Mouse (Mus musculus) hindbrain, embryonic 11.5 days (tissue): ENCODE results near the gene Morc3. TPM values are rescaled to one million over a fixed set of nuclear protein-coding genes. Genes with fewer than 3 reads are reported as not detected.

Experiments used
- ATAC-seq: fragments of 200-750 bp; cut with Nextera tagmentation; 2 replicates; pipeline ENCODE4 v1.8.0; 2017; ENCODE audit warnings: mild to moderate bottlenecking, moderate TSS enrichment, moderate library complexity; ENCODE audit not compliant: low FRiP score
- DNase-seq: peaks from one replicate; pipeline ENCODE4 v3.0.0-alpha.2; 2015; ENCODE audit warnings: low spot score
- H3K27ac ChIP-seq: fragments of 300-500 bp; sonication (generic); 2 replicates; pipeline ENCODE4 v1.5.1; 2014; ENCODE audit warnings: mild to moderate bottlenecking, low read depth, low read length
- H3K27me3 ChIP-seq: fragments of 300-500 bp; sonication (generic); 2 replicates; pipeline ENCODE4 v1.6.1; 2014; ENCODE audit warnings: mild to moderate bottlenecking, low read length, moderate library complexity, mixed read lengths; ENCODE audit not compliant: control insufficient read depth, insufficient read depth
- H3K36me3 ChIP-seq: fragments of 300-500 bp; sonication (generic); 2 replicates; pipeline ENCODE4 v1.6.1; 2014; ENCODE audit warnings: mild to moderate bottlenecking, low read length, moderate library complexity, mixed read lengths; ENCODE audit not compliant: control insufficient read depth, insufficient read depth
- H3K4me1 ChIP-seq: fragments of 300-500 bp; sonication (generic); replicated peaks from 2 replicates; pipeline ENCODE4 v1.6.1; 2014; ENCODE audit warnings: low read length, mixed read lengths; ENCODE audit not compliant: control insufficient read depth, insufficient read depth
- H3K4me2 ChIP-seq: fragments of 300-500 bp; sonication (generic); replicated peaks from 2 replicates; pipeline ENCODE4 v1.6.1; 2014; ENCODE audit warnings: mild to moderate bottlenecking, low read depth, low read length
- H3K4me3 ChIP-seq: fragments of 300-500 bp; sonication (generic); 2 replicates; pipeline ENCODE4 v1.5.1; 2014; ENCODE audit warnings: low read depth, low read length
- H3K9ac ChIP-seq: fragments of 300-500 bp; sonication (generic); 2 replicates; pipeline ENCODE4 v1.6.1; 2014; ENCODE audit warnings: low read depth, low read length
- H3K9me3 ChIP-seq: fragments of 300-500 bp; sonication (generic); 2 replicates; pipeline ENCODE4 v1.6.1; 2016; ENCODE audit warnings: low read length; ENCODE audit not compliant: control insufficient read depth
- WGBS: fragments of 180-500 bp; shearing (Covaris S2); extraction: QIAGEN DNeasy Blood & Tissue Kit; methylation state at CpG from one replicate; pipeline ENCODE4 v1.1.7; 2014; 5-methylcytosine and 5-hydroxymethylcytosine counted together
- polyA plus RNA-seq: library from polyadenylated mRNA; unstranded; fragments of >200 nt; fragmentation: Nextera tagmentation; extraction: Ambion mirVana; gene quantifications from 2 replicates; pipeline ENCODE4 v1.2.1, GENCODE M21; 2014

Morc3 gene
- polyA plus RNA-seq, 1 experiment from 2014 or later: 37.9 TPM

GRCm38 (mm10) chr16:93908196-93908595, 76.3 kb downstream of the Morc3 start:
- Histone ChIP-seq H3K4me1 (no peaks in the 10 kb centered on the region), H3K9me3 (no peaks in the 10 kb centered on the region), H3K36me3 (no peaks in the 10 kb centered on the region), H3K27ac (no peak overlapping the region), H3K4me2 (no peak overlapping the region), H3K27me3 (no peaks in the 10 kb centered on the region), H3K9ac (no peak overlapping the region), H3K4me3 (no peak overlapping the region)
- ATAC-seq (no peak), DNase-seq (no peak)
- WGBS: 90% methylated on average over 8 of the region's 8 CpGs

DNA sequence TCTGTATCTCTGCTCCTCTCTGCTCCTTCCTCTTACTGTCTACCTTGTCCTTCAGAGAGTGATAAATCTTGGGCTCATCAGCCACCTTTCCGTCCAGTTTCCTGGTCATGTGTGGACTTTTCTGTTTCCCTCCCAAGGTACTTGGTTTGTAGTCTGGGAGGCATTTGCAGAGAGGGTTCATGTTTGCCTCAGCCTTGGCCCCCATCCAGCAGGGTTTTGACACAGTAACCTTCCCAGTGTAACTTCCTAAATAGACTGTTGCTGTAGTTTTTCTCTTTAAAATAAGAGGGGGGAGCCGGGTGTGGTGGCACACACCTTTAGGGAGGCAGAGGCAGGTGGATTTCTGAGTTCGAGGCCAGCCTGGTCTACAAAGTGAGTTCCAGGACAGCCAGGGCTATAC, 78.0 kb downstream of the Morc3 start:
- 96% methylated on average over 3 of the region's 3 CpGs for WGBS
- Histone ChIP-seq H3K4me1 (no peaks in the 10 kb centered on the region), H3K9me3 (no peaks in the 10 kb centered on the region), H3K4me3 (no peak overlapping the region), H3K36me3 (no peaks in the 10 kb centered on the region), H3K27me3 (no peaks in the 10 kb centered on the region), H3K9ac (no peak overlapping the region), H3K4me2 (no peak overlapping the region), H3K27ac (no peak overlapping the region)
- DNase-seq (no peak), ATAC-seq (no peak)

- 0 out of 2 replicates have a peak, but pooled peaks have one; percentile 33 for ATAC-seq
- no peak for DNase-seq
- no peak overlapping the region for H3K9ac ChIP-seq
- H3K4me2 ChIP-seq: no peak overlapping the region
- no peaks in the 10 kb centered on the region for H3K27me3 ChIP-seq
- H3K36me3 ChIP-seq: no peaks in the 10 kb centered on the region
- H3K9me3 ChIP-seq: no peaks in the 10 kb centered on the region
- no peak overlapping the region for H3K27ac ChIP-seq
- no peaks in the 10 kb centered on the region for H3K4me1 ChIP-seq
- H3K4me3 ChIP-seq: no peak overlapping the region
- WGBS: 67% methylated on average over 28 of the region's 28 CpGs
Observed at GRCm38 (mm10) chr16:93910735-93911665, 79.1 kb downstream of the Morc3 start.

- H3K27ac ChIP-seq: no peak overlapping the region
- no peaks in the 10 kb centered on the region for H3K9me3 ChIP-seq
- ATAC-seq (no peak), DNase-seq (no peak)
- no peaks in the 10 kb centered on the region for H3K36me3 ChIP-seq
- no peaks in the 10 kb centered on the region for H3K27me3 ChIP-seq
- H3K4me3 ChIP-seq: no peak overlapping the region
- WGBS: 82% methylated on average over 5 of the region's 5 CpGs
- no peak overlapping the region for H3K9ac ChIP-seq
- H3K4me1 ChIP-seq: no peaks in the 10 kb centered on the region
- no peak overlapping the region for H3K4me2 ChIP-seq
Observed at GRCm38 (mm10) chr16:93912158-93912557, 80.2 kb downstream of the Morc3 start.

DNA sequence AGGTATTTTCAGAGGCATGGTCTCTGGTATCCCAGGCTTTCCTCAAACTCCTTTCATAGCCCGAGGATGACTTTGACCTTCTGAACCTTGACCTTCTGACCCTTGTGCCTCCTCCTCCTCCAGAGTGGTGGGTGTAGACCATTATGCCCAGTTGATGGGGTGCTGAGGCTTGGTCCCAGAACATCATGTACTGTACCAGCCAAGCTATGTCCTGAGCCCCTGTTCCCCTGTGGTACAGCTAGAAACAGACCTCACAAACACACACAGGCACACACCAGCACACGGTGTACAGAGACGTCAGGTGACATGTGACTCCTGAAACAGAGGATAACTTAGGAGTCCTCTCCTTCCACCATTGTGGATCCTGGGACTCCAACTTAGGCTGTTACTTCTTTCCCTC, 80.9 kb downstream of the Morc3 start:
- Histone ChIP-seq H3K4me3 (no peak overlapping the region), H3K4me1 (no peaks in the 10 kb centered on the region), H3K9me3 (no peaks in the 10 kb centered on the region), H3K4me2 (no peak overlapping the region), H3K36me3 (no peaks in the 10 kb centered on the region), H3K27ac (no peak overlapping the region), H3K27me3 (no peaks in the 10 kb centered on the region), H3K9ac (no peak overlapping the region)
- DNase-seq: no peak
- WGBS: 72% methylated on average over 3 of the region's 3 CpGs
- ATAC-seq: no peak

- 81% methylated on average over 10 of the region's 10 CpGs for WGBS
- H3K4me3 ChIP-seq: no peak overlapping the region
Observed at GRCm38 (mm10) chr16:93913881-93914576, 82.1 kb downstream of the Morc3 start.

GRCm38 (mm10) chr16:93915338-93915849, 83.5 kb downstream of the Morc3 start:
- 33% methylated on average over 10 of the region's 10 CpGs for WGBS
- no peak for ATAC-seq
- Histone ChIP-seq H3K4me3 (no peak overlapping the region), H3K9ac (no peak overlapping the region), H3K27me3 (no peaks in the 10 kb centered on the region), H3K27ac (no peak overlapping the region), H3K4me2 (no peak overlapping the region), H3K9me3 (no peaks in the 10 kb centered on the region), H3K4me1 (no peaks in the 10 kb centered on the region), H3K36me3 (no peaks in the 10 kb centered on the region)
- DNase-seq: peak; percentile 55

More at GRCm38 (mm10) chr16:93913881-93914576, 82.1 kb downstream of the Morc3 start:
- Histone ChIP-seq H3K9ac (no peak overlapping the region), H3K36me3 (no peaks in the 10 kb centered on the region), H3K27ac (no peak overlapping the region), H3K9me3 (no peaks in the 10 kb centered on the region), H3K4me1 (no peaks in the 10 kb centered on the region), H3K4me2 (no peak overlapping the region), H3K27me3 (no peaks in the 10 kb centered on the region)
- ATAC-seq (no peak), DNase-seq (no peak)

- Histone ChIP-seq H3K4me3 (no peak overlapping the region), H3K27ac (no peak overlapping the region), H3K4me2 (no peak overlapping the region; the same call in 1 of the 2 replicates), H3K9me3 (no peaks in the 10 kb centered on the region), H3K36me3 (no peaks in the 10 kb centered on the region), H3K4me1 (no peaks in the 10 kb centered on the region), H3K9ac (no peak overlapping the region), H3K27me3 (no peaks in the 10 kb centered on the region)
- ATAC-seq (peak; percentile 65; the same call in 1 of the 2 replicates), DNase-seq (peak; percentile 93)
- 57% methylated on average over 14 of the region's 22 CpGs for WGBS
Observed at GRCm38 (mm10) chr16:93917712-93918678, 86.1 kb downstream of the Morc3 start.
